Mouse (Mus musculus): ENCODE results near the gene Maneal.

DNA sequence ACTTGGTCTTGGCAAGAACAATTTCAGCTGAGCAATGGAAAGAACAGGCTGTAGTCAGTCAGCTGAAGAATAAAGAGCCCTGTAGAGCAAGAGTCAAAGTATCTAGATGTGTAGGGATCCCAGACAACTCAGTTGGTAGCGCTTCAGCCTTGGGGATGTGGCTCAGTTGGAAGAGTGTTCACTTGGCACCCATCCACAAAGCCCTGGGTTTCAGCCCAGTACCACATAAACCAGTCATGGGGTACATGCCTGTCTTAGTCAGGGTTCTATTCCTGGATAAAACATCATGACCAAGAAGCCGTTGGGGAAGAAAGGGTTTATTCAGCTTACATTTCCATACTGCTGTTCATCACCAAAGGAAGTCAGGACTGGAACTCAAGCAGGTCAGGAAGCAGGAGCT is 28.0 kb upstream of the Maneal start:
- TF ChIP-seq CTCF (IDR thresholded peaks at IDR 0.05; ENCODE audit: extremely low read depth, insufficient read depth, low read length) = no peak
- no peak for TF ChIP-seq POLR2A (IDR thresholded peaks at IDR 0.05; ENCODE audit: extremely low read depth, insufficient read depth, low read length)

Data from cortical plate, adult 2 months (tissue).